Mouse (Mus musculus): Measurements from ENCODE around the gene Gm10600.
"Not testable (repeated sequence)": the region's sequence is repeated elsewhere in the genome, so short reads cannot be mapped to it uniquely, and the experiment has no call there.

Gene Gm10600

DNA sequence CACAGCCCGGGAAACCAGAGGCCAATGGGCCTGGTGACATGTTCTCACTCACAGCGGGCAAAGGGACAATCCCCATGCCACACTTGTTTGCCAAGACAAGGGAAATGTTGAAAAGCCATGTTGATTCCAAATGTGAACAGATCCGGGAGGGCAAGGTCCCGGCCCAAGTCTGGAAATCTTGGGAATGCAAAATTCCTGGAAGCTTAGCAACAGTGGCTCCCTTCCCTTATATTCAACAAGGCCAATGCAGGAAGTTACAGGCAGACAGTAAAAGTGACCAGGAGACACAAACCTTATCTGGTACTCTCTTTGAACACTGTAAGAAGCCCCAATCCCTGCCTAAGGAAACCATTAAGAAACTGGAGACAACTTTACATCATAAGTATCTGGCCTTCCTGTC, at the start of gene Gm10600:
Gm10600 (plus strand) TSS at position 301 of the 400 bp plus-strand sequence.
- not testable (repeated sequence) for DNase-seq

DNA sequence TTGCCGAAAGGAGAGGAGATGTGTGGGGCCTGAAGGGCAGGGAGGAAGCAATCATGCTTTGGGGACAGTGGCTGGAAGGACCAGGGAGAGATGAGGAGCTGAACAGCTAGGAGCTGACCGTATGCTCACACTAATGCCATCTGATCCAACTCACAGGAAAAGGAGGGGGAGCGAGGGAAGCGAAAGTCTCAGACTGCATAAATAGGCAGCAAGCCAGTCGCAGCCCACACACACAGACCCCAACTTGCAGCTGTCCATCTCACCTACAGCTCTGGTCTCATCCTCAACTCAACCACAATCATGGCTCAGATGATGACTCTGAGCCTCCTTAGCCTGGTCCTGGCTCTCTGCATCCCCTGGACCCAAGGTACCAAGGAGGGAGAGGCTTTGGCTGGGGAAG, 15.0 kb downstream of the Gm10600 start, which contains the start of gene Ccl21b:
Ccl21b (plus strand) TSS at position 301 of the 400 bp plus-strand sequence.
- not testable (repeated sequence) for DNase-seq

All from kidney, postnatal 14 days (tissue).